Mouse (Mus musculus) MEL (cell line): ENCODE results near the gene Unc13c.

ENCODE experiments used
- CHD2 ChIP-seq: IDR thresholded peaks from 2 replicates; pipeline ENCODE4 v1.6.1; 2011; ENCODE audit warnings: low read length, improper control_type of control experiment
- CTCF ChIP-seq, 3 experiments: IDR thresholded peaks in 2 of 3; conservative IDR thresholded peaks in 1 of 3; 2 replicates each; pipeline ENCODE4 v1.5.1; 2011 to 2012; ENCODE audit warnings: low read length in 3 of 3, low read depth in 2 of 3, mild to moderate bottlenecking in 2 of 3, improper control_type of control experiment in 1 of 3, inconsistent platforms in 1 of 3, mixed read lengths in 1 of 3, moderate library complexity in 1 of 3; ENCODE audit not compliant: control insufficient read depth in 1 of 3, insufficient read depth in 1 of 3, poor library complexity in 1 of 3, severe bottlenecking in 1 of 3
- EP300 ChIP-seq, 2 experiments: IDR thresholded peaks; 2 replicates each; pipeline ENCODE4 v1.6.1; 2011; ENCODE audit warnings: improper control_type of control experiment in 2 of 2, low read length in 2 of 2, low read depth in 1 of 2, mild to moderate bottlenecking in 1 of 2
- GATA1 ChIP-seq: IDR thresholded peaks from 2 replicates; pipeline ENCODE4 v1.6.1; 2011; ENCODE audit warnings: low read depth, low read length, improper control_type of control experiment
- MAX ChIP-seq: IDR thresholded peaks from 2 replicates; pipeline ENCODE4 v1.6.1; 2011; ENCODE audit warnings: low read length, improper control_type of control experiment
- MAZ ChIP-seq: IDR thresholded peaks from 2 replicates; pipeline ENCODE4 v1.6.1; 2012; ENCODE audit warnings: low read depth, mild to moderate bottlenecking, inconsistent platforms, low read length, improper control_type of control experiment
- MXI1 ChIP-seq: IDR thresholded peaks from 2 replicates; pipeline ENCODE4 v1.6.1; 2011; ENCODE audit warnings: mild to moderate bottlenecking, low read depth, low read length, improper control_type of control experiment
- NELFE ChIP-seq: IDR thresholded peaks from 2 replicates; pipeline ENCODE4 v1.6.1; 2011; ENCODE audit warnings: low read depth, low read length, improper control_type of control experiment
- POLR2A ChIP-seq, 2 experiments: IDR thresholded peaks; 2 replicates each; pipeline ENCODE4 v1.6.1; 2011 to 2012; ENCODE audit warnings: low read length in 2 of 2, mild to moderate bottlenecking in 2 of 2, control low read depth in 1 of 2, improper control_type of control experiment in 1 of 2, low read depth in 1 of 2, moderate library complexity in 1 of 2; ENCODE audit not compliant: control insufficient read depth in 1 of 2, insufficient read depth in 1 of 2, poor library complexity in 1 of 2
- TBP ChIP-seq: IDR thresholded peaks from 2 replicates; pipeline ENCODE4 v1.8.0; 2011; ENCODE audit warnings: low read depth, low read length, improper control_type of control experiment
- USF2 ChIP-seq, 2 experiments: IDR thresholded peaks; 2 replicates each; pipeline ENCODE4 v1.6.1; 2011 to 2012; ENCODE audit warnings: improper control_type of control experiment in 2 of 2, low read length in 2 of 2, borderline replicate concordance in 1 of 2, inconsistent platforms in 1 of 2, low read depth in 1 of 2, mild to moderate bottlenecking in 1 of 2; ENCODE audit not compliant: insufficient read depth in 1 of 2
- ZC3H11A ChIP-seq: IDR thresholded peaks from 2 replicates; pipeline ENCODE4 v1.6.1; 2012; ENCODE audit warnings: low read depth, mild to moderate bottlenecking, inconsistent platforms, low read length, improper control_type of control experiment

- TF ChIP-seq GATA1 (no peak), NELFE (no peak), MXI1 (no peak), EP300 (IDR thresholded peaks at IDR 0.05; ENCODE audit: low read depth in 1 of 2, low read length in 2 of 2) (no peak), CTCF (IDR thresholded peaks at IDR 0.05 in 2 of 3, conservative IDR thresholded peaks at IDR 0.05 in 1 of 3; ENCODE audit: control insufficient read depth in 1 of 3, insufficient read depth in 1 of 3, low read depth in 2 of 3, low read length in 3 of 3, poor library complexity in 1 of 3, severe bottlenecking in 1 of 3) (no peak), POLR2A (IDR thresholded peaks at IDR 0.05; ENCODE audit: control insufficient read depth in 1 of 2, insufficient read depth in 1 of 2, low read depth in 1 of 2, low read length in 2 of 2, poor library complexity in 1 of 2) (no peak), CHD2 (no peak), MAZ (no peak), ZC3H11A (no peak), USF2 (IDR thresholded peaks at IDR 0.05; ENCODE audit: borderline replicate concordance in 1 of 2, insufficient read depth in 1 of 2, low read depth in 1 of 2, low read length in 2 of 2) (no peak), MAX (no peak), TBP (no peak)
Observed at GRCm38 (mm10) chr9:73968641-73969121, at the start of gene Unc13c.
